Mouse (Mus musculus): ENCODE data around the gene Rpl29. TPM values are rescaled to one million over a fixed set of nuclear protein-coding genes. Genes with fewer than 3 reads are reported as not detected.

Rpl29 gene
- polyA plus RNA-seq, 1 experiment = 346 TPM

DNA sequence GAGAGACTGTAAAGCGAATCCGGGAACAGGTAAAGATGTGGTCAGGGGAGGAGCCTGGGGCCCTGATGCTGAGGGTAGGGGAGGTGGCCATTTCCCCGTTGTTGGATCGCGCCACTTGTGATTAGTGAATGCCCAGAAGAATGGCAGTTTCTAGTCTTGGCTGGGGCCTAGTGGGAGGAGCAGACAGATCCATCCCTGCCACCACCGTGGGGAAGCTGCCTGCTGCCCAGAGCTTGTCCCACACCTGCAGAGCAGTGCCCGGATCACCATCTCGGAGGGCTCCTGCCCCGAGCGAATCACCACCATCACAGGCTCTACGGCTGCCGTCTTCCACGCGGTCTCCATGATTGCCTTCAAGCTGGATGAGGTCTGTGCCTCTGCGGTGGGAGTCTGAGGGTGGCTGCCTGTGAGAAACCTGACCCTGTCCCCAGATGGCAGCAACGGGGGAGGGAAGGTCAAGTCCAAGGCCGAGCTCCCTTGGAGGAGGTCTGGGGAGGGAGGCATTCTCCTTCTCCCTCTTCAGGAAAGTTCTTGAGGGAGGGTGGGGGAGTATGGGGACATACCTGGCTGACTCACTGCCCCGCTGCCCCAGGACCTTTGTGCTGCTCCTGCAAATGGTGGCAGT is 31.3 kb downstream of the Rpl29 start:
- H3K4me1 ChIP-seq (ENCODE audit: control insufficient read depth, insufficient read depth, low read length) = no peaks in the 10 kb centered on the region
- H3K4me3 ChIP-seq (ENCODE audit: insufficient read depth, low read length) = no peak overlapping the region
- TF ChIP-seq POLR2A (IDR thresholded peaks at IDR 0.05; ENCODE audit: low read depth, low read length) = no peak
- no peak for TF ChIP-seq CTCF (IDR thresholded peaks at IDR 0.05; ENCODE audit: borderline replicate concordance, insufficient read depth, low read length)
- H3K27ac ChIP-seq (ENCODE audit: insufficient read depth, low read length) = no peak overlapping the region

DNA sequence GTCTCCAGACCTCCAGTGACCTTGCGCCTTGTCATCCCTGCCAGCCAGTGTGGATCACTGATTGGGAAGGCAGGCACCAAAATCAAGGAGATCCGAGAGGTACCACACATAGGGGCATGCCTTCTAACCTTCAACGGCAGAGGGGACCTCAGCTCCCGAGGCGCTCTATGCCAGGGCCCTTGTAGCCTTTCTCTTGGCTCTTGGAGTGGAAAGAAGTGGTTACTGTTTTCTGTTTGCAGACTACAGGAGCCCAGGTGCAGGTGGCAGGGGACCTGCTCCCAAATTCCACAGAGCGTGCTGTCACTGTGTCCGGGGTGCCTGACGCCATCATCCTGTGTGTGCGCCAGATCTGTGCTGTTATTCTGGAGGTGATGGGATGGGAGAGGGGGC is 31.8 kb downstream of the Rpl29 start:
- TF ChIP-seq POLR2A (IDR thresholded peaks at IDR 0.05; ENCODE audit: low read depth, low read length) = no peak
- Histone ChIP-seq H3K4me3 (ENCODE audit: insufficient read depth, low read length) (no peak overlapping the region), H3K27ac (ENCODE audit: insufficient read depth, low read length) (no peak overlapping the region), H3K4me1 (ENCODE audit: control insufficient read depth, insufficient read depth, low read length) (no peaks in the 10 kb centered on the region)

DNA sequence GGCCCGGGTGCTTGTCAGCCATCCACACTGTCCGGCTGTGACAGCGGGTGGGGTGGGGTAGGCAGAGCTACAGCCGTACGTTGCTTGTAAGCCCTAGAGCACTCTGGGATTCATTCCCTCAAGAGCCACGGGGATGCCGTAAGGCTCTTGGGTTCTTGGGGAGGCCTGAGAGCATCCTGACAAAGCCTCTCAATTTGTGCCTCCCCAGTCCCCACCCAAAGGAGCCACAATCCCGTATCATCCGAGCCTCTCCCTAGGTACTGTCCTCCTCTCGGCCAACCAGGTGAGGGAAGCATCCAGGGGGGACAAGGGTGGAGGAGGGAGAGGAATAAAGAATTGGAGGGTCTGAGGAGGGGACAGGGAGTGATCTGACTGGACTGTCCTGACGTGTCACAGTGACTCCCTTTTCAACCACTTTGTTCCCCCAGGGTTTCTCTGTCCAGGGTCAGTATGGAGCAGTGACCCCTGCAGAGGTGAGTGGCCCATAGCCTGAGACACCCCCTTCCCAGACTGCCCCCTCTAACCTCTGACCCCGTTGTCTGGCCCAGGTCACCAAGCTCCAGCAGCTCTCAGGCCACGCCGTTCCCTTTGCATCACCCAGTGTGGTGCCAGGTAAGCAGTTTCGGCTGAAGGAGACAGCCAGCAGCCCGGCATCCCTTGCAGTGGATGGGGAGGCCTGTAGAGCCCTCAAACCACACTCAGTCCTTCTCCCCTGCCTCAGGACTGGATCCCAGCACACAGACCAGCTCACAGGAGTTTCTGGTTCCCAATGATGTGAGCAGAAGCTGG is 32.6 kb downstream of the Rpl29 start:
- H3K4me1 ChIP-seq (ENCODE audit: control insufficient read depth, insufficient read depth, low read length) = no peaks in the 10 kb centered on the region
- no peak overlapping the region for H3K4me3 ChIP-seq (ENCODE audit: insufficient read depth, low read length)
- H3K27ac ChIP-seq (ENCODE audit: insufficient read depth, low read length) = no peak overlapping the region
- TF ChIP-seq POLR2A (IDR thresholded peaks at IDR 0.05; ENCODE audit: low read depth, low read length) (no peak), CTCF (IDR thresholded peaks at IDR 0.05; ENCODE audit: borderline replicate concordance, insufficient read depth, low read length) (no peak)

DNA sequence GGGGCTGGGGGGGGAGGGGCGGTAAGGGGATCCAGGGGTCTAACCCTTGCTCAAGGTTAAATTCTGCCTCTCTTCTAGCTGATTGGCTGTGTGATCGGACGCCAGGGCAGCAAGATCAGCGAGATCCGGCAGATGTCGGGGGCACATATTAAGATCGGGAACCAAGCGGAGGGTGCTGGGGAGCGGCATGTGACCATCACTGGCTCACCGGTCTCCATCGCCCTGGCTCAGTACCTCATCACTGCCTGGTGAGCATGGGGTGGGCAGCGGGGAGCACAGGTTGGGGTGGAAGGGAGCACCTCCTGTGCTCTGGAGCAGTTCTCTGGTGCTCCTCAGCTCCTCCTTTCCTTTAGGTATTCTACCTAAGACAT is 33.2 kb downstream of the Rpl29 start:
- TF ChIP-seq POLR2A (IDR thresholded peaks at IDR 0.05; ENCODE audit: low read depth, low read length) (no peak), CTCF (IDR thresholded peaks at IDR 0.05; ENCODE audit: borderline replicate concordance, insufficient read depth, low read length) (no peak)
- no peaks in the 10 kb centered on the region for H3K4me1 ChIP-seq (ENCODE audit: control insufficient read depth, insufficient read depth, low read length)
- no peak overlapping the region for H3K27ac ChIP-seq (ENCODE audit: insufficient read depth, low read length)
- no peak overlapping the region for H3K4me3 ChIP-seq (ENCODE audit: insufficient read depth, low read length)

DNA sequence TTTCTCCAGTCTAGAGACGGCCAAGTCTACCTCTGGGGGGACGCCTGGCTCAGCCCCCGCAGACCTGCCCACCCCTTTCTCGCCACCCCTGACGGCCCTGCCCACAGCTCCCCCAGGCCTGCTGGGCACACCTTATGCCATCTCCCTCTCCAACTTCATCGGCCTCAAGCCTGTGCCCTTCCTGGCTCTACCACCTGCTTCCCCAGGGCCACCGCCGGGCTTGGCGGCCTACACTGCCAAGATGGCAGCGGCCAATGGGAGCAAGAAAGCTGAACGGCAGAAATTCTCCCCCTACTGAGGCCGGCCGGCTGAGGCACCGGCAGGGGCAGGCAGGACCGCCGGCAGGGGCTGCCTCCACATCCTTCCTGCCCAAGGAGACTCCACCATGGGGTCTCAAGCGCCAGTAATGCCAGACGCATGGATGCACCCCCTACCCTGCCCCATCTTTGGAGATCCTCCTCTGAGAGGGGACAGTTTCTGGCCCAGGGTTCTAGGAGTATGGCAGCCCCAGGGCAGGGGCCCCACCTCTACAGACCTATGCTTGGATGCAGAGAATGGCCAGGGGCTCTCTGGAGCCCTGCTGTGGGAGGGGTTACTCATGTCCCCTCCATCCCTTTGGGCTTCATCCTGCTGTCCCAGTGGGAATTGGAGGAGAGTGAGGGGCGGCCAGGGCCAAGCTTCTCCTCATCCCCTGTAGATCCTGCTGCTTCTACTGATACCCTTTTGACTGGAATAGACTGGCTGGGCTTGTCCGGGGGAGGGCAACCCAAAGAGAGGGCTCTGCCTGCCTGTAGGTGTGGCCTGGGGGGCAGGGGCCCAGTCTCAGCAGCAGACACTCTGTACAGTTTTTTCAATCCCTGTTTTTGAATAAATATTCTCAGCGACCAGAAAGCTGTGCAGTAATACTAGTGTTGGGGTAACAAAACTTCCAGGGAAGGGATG is 34.1 kb downstream of the Rpl29 start:
- TF ChIP-seq POLR2A (IDR thresholded peaks at IDR 0.05; ENCODE audit: low read depth, low read length) (no peak), CTCF (IDR thresholded peaks at IDR 0.05; ENCODE audit: borderline replicate concordance, insufficient read depth, low read length) (no peak)
- H3K4me3 ChIP-seq (ENCODE audit: insufficient read depth, low read length) = no peak overlapping the region

DNA sequence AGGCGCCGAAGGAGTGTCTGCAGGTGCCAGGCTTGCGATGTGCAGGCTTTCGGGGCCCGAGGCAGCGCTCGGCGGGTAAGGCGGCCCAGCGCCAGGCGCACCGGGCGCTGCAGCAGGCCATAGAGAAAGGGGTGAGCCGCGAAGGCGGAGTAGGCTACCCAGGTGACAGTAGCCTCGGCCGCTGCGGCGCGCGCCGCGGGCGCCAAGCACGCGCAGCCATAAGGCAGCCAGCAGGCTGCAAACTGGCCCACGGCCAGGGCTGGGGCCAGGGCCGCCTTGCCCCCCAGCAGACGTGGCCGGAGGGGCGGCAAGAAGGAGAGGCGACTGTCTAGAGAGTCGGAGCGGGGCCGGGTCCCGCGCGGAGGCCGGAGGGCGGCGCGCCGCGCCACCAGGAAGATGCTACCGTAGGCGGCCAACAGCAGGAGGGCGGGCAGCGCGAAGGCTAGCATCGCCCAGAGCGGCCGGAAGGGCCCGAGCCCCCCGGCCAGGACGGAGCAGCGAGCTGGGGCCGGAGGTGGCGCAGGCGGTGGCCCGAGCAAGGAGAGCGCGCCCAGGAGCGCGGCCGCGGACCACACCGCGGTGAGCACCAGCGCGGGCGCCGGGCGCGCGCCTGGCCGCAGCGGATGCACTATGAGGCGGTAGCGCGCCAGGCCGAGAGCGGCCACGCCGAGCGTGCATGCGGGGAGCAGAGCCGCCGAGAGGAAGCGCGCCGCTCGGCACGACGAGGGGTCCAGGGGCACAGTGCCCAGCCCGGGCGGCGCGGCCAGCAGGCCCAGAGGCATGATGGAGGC is 35.7 kb downstream of the Rpl29 start:
- Histone ChIP-seq H3K4me3 (ENCODE audit: insufficient read depth, low read length) (no peak overlapping the region), H3K27ac (ENCODE audit: insufficient read depth, low read length) (no peak overlapping the region), H3K4me1 (ENCODE audit: control insufficient read depth, insufficient read depth, low read length) (no peaks in the 10 kb centered on the region)
- no peak for TF ChIP-seq POLR2A (IDR thresholded peaks at IDR 0.05; ENCODE audit: low read depth, low read length)
- TF ChIP-seq CTCF (IDR thresholded peaks at IDR 0.05; ENCODE audit: borderline replicate concordance, insufficient read depth, low read length) = no peak

More for the DNA sequence above, 34.1 kb downstream of the Rpl29 start:
- Histone ChIP-seq H3K27ac (ENCODE audit: insufficient read depth, low read length) (no peak overlapping the region), H3K4me1 (ENCODE audit: control insufficient read depth, insufficient read depth, low read length) (no peaks in the 10 kb centered on the region)

DNA sequence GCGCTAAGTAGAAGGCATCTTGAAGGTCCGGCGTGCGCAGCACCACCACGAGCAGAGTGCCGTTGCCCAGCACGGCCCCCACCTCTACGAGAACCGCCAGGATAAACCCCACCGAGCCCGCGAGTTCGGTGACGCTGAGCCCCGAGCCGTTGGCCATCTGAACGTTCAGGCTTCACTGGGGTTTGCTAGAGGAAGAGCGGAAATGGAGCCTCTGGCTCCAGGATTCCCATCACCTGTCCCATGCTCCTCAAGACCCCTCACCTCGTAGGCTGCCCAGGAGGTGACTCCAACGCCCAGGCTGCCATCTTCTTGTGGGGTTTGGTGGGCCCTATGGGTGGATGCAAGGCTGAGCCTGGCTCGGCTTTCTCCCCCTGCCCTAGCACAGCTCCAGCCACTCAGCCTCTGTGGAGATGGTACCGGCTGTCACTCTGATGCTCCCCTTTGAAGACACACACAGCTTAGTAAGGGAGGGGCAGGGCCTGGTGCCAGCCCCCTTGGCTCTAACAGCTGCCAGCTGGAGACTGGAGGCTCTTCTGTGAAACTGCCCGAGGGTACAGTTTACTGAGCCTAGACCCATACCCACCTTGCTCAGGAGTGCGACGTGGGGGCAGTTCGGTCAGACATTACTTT is 36.4 kb downstream of the Rpl29 start, which contains the start of gene Gpr62:
Gpr62 (minus strand) TSS at position 368 of the 630 bp plus-strand sequence.
- Histone ChIP-seq H3K4me3 (ENCODE audit: insufficient read depth, low read length) (no peak within 1 kb of the TSS), H3K27ac (ENCODE audit: insufficient read depth, low read length) (no peak within 1 kb of the TSS), H3K4me1 (ENCODE audit: control insufficient read depth, insufficient read depth, low read length) (no peaks in the 10 kb centered on the region)
- no peak for TF ChIP-seq CTCF (IDR thresholded peaks at IDR 0.05; ENCODE audit: borderline replicate concordance, insufficient read depth, low read length)
- TF ChIP-seq POLR2A (IDR thresholded peaks at IDR 0.05; ENCODE audit: low read depth, low read length) = no peak

DNA sequence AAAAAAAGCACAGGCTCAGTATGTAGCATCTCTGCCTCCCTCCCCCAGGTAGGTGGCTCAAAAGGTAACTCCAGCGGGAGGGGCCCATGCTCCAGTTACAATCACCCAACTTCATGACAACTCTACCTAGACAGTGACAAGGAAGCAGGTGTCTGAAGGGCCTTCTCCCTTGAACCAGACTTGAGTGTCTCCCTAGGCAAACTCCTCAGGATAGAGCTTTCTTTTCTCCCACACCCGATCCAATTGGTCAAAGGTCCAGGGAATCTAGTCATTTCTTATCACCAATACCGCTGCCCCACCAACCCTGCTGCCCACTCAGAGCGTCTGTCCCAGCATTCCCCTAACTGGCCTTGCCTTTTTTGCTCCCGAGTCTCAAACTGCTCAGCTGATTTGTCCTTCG is 37.5 kb downstream of the Rpl29 start:
- Histone ChIP-seq H3K27ac (ENCODE audit: insufficient read depth, low read length) (no peak overlapping the region), H3K4me3 (ENCODE audit: insufficient read depth, low read length) (no peak overlapping the region), H3K4me1 (ENCODE audit: control insufficient read depth, insufficient read depth, low read length) (no peaks in the 10 kb centered on the region)

DNA sequence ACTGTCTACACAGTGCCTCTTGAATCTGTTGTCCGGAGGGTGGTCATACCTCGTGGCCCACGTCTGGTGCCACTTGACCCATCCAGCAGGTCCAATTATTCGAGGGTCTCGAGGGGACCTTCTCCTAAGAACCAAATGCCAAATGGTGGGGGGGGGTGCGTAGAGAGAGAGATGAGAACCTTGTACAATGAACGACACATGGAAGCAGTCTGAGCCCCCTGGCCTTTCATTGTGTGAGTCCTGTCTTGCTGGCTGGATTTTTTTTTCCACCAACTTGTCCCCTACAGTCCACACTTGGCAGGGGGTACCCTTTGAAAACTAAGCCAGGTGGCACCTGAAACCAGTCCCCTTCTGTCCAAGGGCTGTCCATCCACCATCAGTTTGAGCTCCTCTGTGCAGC is 38.5 kb downstream of the Rpl29 start:
- TF ChIP-seq POLR2A (IDR thresholded peaks at IDR 0.05; ENCODE audit: low read depth, low read length) (no peak), CTCF (IDR thresholded peaks at IDR 0.05; ENCODE audit: borderline replicate concordance, insufficient read depth, low read length) (no peak)
- Histone ChIP-seq H3K4me3 (ENCODE audit: insufficient read depth, low read length) (no peak overlapping the region), H3K4me1 (ENCODE audit: control insufficient read depth, insufficient read depth, low read length) (peaks cover 6% of the 10 kb centered on the region), H3K27ac (ENCODE audit: insufficient read depth, low read length) (no peak overlapping the region)

More for the DNA sequence above, 37.5 kb downstream of the Rpl29 start:
- TF ChIP-seq POLR2A (IDR thresholded peaks at IDR 0.05; ENCODE audit: low read depth, low read length) (no peak), CTCF (IDR thresholded peaks at IDR 0.05; ENCODE audit: borderline replicate concordance, insufficient read depth, low read length) (no peak)
